Mouse (Mus musculus) ovary, adult 10 weeks (tissue): ENCODE measurements around the gene Csrnp1. TPM values are rescaled to one million over a fixed set of nuclear protein-coding genes. Genes with fewer than 3 reads are reported as not detected.

ENCODE experiments used
- polyA plus RNA-seq: library from polyadenylated mRNA; stranded (reverse); fragments of 350-450 nt; fragmentation: Illumina TruSeq; extraction: RNeasy Lipid Tissue Mini Kit (QIAGEN cat#74804); gene quantifications from one replicate; pipeline ENCODE4 v1.2.3, GENCODE M21; 2014

The Csrnp1 gene
- polyA plus RNA-seq, result not detected

DNA sequence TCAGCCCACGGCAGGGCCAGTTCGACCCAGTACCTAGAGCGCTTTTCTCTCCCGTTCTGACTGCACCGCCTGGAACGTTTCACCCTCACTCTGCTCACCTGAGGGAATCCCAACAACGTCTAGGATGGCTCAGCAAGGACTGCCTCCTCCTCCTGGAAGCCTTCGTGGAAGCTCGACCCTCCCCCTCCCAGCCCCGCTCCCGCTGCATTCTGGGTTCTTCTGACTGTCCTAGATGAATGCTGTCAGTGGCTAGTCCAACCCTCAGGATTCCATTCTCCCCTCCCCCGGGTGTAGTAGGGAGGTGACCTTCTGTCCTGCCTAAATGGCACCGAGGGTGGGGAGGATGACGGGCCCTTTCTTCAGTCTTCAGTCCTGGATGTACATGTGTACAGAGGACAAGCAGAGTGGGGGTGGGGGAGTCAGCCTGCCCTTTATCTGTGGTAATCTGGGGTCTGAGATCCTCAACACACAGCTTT, at the start of gene Csrnp1:
Gene Csrnp1, minus strand, starts transcription at position 123 of the 476 bp plus-strand sequence.

DNA sequence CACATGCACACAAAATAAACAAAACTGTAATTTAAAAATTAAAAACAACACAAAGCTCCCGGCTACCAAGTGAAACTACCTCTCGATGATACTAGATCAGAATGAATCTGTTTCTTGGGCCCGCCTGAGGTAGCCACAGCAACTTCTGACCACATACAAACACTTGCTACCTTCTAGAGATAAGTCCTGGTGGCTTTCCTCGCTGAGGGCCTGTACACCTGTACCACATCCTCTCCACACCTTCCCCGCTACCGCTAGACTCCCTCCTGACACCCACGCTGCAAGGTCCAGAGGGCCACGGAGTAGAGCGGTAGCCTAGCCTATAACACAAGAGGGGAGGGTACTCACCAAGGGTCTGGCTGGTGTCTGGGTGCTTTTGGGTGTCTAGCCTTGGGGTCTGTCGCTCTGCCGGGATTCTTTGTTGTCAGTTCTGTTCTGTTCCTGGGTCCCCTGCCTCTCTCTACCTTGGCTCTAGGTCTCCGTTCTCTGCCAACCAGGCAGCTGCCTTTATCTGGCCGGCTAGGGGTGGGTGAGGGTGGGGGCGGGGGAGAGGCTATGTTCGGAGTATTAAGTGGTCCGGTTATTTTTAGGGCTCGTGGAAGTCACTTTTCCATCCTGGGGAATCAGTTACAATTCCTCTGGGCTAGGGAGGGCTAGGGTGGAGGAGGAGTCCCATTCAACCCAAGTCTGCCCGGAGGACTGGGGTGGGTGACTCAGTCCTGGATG, 38.8 kb upstream of the Csrnp1 start, which contains the start of gene Xirp1:
Gene Xirp1, minus strand, starts transcription at position 513 of the 726 bp plus-strand sequence.

DNA sequence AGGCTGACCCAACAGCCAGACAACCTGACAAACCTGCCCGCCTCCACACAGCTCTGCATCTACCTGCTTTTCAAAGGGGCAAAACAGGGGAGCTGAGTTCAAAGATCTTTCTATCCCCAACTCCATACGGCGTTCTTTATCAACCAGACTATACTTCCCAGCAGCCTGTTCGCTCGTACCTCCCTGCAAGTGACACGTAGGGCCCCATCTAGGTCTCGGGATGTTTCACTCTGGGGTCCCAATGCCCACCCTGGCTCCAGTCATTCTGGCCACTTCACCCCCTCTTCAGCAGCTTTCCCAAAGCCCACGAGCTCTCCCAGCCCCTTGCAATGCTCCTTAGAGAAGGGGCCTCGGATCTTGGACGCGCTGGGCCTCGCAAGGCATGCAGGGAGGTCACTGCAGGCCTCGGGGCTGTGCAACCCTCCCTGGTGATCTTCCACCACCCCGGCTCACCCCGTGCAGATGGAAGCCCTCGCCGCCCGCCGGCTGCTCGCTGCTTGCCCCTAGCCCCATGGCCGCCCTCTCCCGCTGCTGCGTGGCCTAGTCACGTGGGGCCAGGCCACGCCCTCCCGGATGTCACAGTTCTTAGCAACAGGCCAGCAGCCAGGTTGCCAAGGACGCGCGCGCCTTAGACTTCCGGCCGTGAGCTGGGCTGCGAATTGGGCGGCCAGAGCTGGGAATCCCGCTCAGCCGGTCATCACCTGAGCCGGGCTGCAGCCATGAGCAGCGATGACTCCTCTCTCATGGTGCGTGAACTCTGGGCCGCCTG, 47.3 kb downstream of the Csrnp1 start, which contains the start of the genes Gorasp1 and Ttc21a:
Gene Gorasp1, minus strand, starts transcription at position 561 of the 769 bp plus-strand sequence.
Gene Ttc21a, plus strand, starts transcription at position 602 of the 769 bp plus-strand sequence.

Other genes starting within 250 kb of the Csrnp1 start
- not detected for gene Scn11a, start 159.2 kb downstream of the Csrnp1 start, polyA plus RNA-seq
- 79.1 TPM for gene Wdr48, start 89.8 kb downstream of the Csrnp1 start, polyA plus RNA-seq
- 3.8 TPM for gene Gorasp1, start 47.1 kb downstream of the Csrnp1 start, polyA plus RNA-seq
- 0.37 TPM for gene Ttc21a, start 47.1 kb downstream of the Csrnp1 start, polyA plus RNA-seq
- not detected for gene Xirp1, start 38.9 kb upstream of the Csrnp1 start, polyA plus RNA-seq
- gene Cx3cr1, start 85.2 kb upstream of the Csrnp1 start, polyA plus RNA-seq, result 10.5 TPM
- not detected for gene Ccr8, start 107.5 kb upstream of the Csrnp1 start, polyA plus RNA-seq
- gene Slc25a38, start 125.7 kb upstream of the Csrnp1 start, polyA plus RNA-seq, result 1.7 TPM
- 168 TPM for gene Rpsa, start 143.0 kb upstream of the Csrnp1 start, polyA plus RNA-seq
- gene Mobp, start 165.0 kb upstream of the Csrnp1 start, polyA plus RNA-seq, result 0.57 TPM